Mouse (Mus musculus) spleen, postnatal 0 days (tissue): ENCODE measurements around the gene Samd5. TPM values are rescaled to one million over a fixed set of nuclear protein-coding genes. Genes with fewer than 3 reads are reported as not detected.

ENCODE experiments used
- polyA plus RNA-seq: library from polyadenylated mRNA; unstranded; fragments of >200 nt; fragmentation: Nextera tagmentation; extraction: Ambion mirVana; gene quantifications from 2 replicates; pipeline ENCODE4 v1.2.1, GENCODE M21; 2015

Gene Samd5
- polyA plus RNA-seq: 0.63 and 0.75 TPM in 2 replicates

DNA sequence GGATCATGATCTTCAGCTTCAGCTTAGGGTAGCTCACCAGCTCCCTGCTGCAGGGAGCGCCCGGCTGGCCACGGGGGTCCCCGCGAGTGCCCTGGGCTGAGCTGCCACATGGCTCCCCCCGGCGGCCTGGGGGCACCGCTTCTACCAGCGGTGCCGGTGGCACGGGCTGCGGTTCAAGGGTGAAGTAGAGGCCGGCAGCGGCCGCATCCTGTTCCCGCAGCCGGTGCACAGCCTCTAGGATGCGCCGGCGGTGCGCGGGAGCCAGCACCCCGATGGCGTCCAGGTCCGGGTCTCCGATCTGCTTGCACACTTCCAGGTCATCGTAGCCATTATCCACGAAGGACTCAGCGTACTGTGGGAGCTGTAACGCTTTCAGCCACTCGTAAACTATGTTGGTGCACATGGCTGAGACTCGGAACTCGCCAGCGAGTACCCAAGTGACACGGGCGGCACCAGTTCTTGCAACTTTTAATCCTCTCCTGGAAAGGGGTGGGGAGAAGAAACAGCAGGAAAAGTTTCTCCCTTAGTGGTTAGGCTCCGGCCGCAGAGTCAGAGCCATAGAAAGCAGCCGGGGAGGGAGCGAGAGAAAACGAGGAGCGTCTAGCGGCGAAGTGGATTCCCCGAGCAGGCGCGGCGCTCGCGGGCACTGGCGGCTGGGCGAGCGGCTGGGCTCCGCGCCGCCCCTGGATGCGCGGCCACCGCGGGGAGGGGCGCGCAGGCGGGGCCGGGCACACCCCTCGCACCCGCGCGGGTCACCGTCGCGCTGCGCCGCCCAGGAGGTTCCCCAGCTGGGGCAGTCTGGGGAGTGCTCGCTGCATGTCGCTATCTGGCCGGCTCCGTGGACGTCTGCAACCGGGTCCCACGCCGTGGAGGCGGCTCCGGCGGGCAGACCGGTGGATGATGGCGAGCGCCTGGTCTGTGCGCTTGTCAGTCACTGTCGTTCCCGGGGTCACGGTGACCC lies at the start of gene Samd5:
TSS of gene Samd5 (minus strand) at position 648 of the 961 bp plus-strand sequence.

Other genes with a start within 250 kb of the Samd5 start
- gene Stxbp5, start 225.9 kb upstream of the Samd5 start, polyA plus RNA-seq: 4.7 and 5.8 TPM in 2 replicates